Mouse (Mus musculus) intestine, postnatal 0 days (tissue): ENCODE measurements around the gene Fkbp4. TPM values are rescaled to one million over a fixed set of nuclear protein-coding genes. Genes with fewer than 3 reads are reported as not detected.
A peak's percentile ranks its signal among the peaks of the same experiment; 100 is the strongest.

Source experiments
- ATAC-seq: fragments of 200-750 bp; cut with Nextera tagmentation; 2 replicates; pipeline ENCODE4 v1.8.0; 2017; ENCODE audit warnings: mild to moderate bottlenecking, moderate TSS enrichment, moderate library complexity
- H3K27ac ChIP-seq: fragments of 300-500 bp; sonication (generic); 2 replicates; pipeline ENCODE4 v1.5.1; 2014; ENCODE audit warnings: mild to moderate bottlenecking, low read depth, low read length, moderate library complexity
- H3K27me3 ChIP-seq: fragments of 300-500 bp; sonication (generic); replicated peaks from 2 replicates; pipeline ENCODE4 v1.6.1; 2014; ENCODE audit warnings: low read length, mixed read lengths; ENCODE audit not compliant: control insufficient read depth, insufficient read depth
- H3K36me3 ChIP-seq: fragments of 300-500 bp; sonication (generic); 2 replicates; pipeline ENCODE4 v1.6.1; 2014; ENCODE audit warnings: mild to moderate bottlenecking, moderate library complexity; ENCODE audit not compliant: control insufficient read depth, insufficient read depth
- H3K4me1 ChIP-seq: fragments of 300-500 bp; sonication (generic); replicated peaks from 2 replicates; pipeline ENCODE4 v1.6.1; 2014; ENCODE audit warnings: antibody characterized with exemption, low read length, mixed read lengths; ENCODE audit not compliant: control insufficient read depth, insufficient read depth
- H3K4me2 ChIP-seq: fragments of 300-500 bp; sonication (generic); replicated peaks from 2 replicates; pipeline ENCODE4 v1.6.1; 2014; ENCODE audit warnings: low read depth, mild to moderate bottlenecking, moderate library complexity
- H3K4me3 ChIP-seq: fragments of 300-500 bp; sonication (generic); 2 replicates; pipeline ENCODE4 v1.5.1; 2014; ENCODE audit warnings: low read depth, low read length
- H3K9ac ChIP-seq: fragments of 300-500 bp; sonication (generic); 2 replicates; pipeline ENCODE4 v1.6.1; 2014; ENCODE audit warnings: mild to moderate bottlenecking, low read depth, low read length
- H3K9me3 ChIP-seq: fragments of 300-500 bp; sonication (generic); 2 replicates; pipeline ENCODE4 v1.6.1; 2016; ENCODE audit warnings: mixed run types; ENCODE audit not compliant: control insufficient read depth
- CTCF ChIP-seq: sonication (generic); IDR thresholded peaks from 2 replicates; pipeline ENCODE4 v1.5.1; 2016; ENCODE audit warnings: low read depth, mild to moderate bottlenecking, control low read depth, antibody characterized with exemption, moderate library complexity
- WGBS: fragments of 180-500 bp; shearing (Covaris S2); extraction: QIAGEN DNeasy Blood & Tissue Kit; methylation state at CpG from one replicate; pipeline ENCODE4 v1.1.7; 2014; 5-methylcytosine and 5-hydroxymethylcytosine counted together
- polyA plus RNA-seq: library from polyadenylated mRNA; unstranded; fragments of >200 nt; fragmentation: Nextera tagmentation; extraction: Ambion mirVana; gene quantifications from 2 replicates; pipeline ENCODE4 v1.2.1, GENCODE M21; 2015

Gene Fkbp4
- polyA plus RNA-seq, 1 experiment from 2014 or later, result 113 TPM

GRCm38 (mm10) chr6:128467298-128467697 lies 28.8 kb upstream of the Fkbp4 start:
- H3K36me3 ChIP-seq, result no peaks in the 10 kb centered on the region
- H3K9ac ChIP-seq, result no peak overlapping the region
- H3K4me2 ChIP-seq, result no peak overlapping the region
- no peaks in the 10 kb centered on the region for H3K4me1 ChIP-seq
- no peaks in the 10 kb centered on the region for H3K27me3 ChIP-seq
- 0 out of 2 replicates have a peak, but pooled peaks have one; percentile 37 for TF ChIP-seq CTCF
- no peak overlapping the region for H3K27ac ChIP-seq
- ATAC-seq, result no peak
- WGBS, result 55% methylated on average over 2 of the region's 2 CpGs
- no peak overlapping the region for H3K4me3 ChIP-seq
- no peaks in the 10 kb centered on the region for H3K9me3 ChIP-seq

GRCm38 (mm10) chr6:128466563-128466962 lies 28.1 kb upstream of the Fkbp4 start:
- Histone ChIP-seq H3K36me3 (no peaks in the 10 kb centered on the region), H3K4me1 (no peaks in the 10 kb centered on the region), H3K9ac (no peak overlapping the region), H3K4me3 (no peak overlapping the region), H3K9me3 (no peaks in the 10 kb centered on the region), H3K27ac (no peak overlapping the region), H3K27me3 (no peaks in the 10 kb centered on the region), H3K4me2 (no peak overlapping the region)
- TF ChIP-seq CTCF, result no peak
- WGBS, result 44% methylated on average over 3 of the region's 3 CpGs
- no peak for ATAC-seq

- no peak for TF ChIP-seq CTCF
- no peak overlapping the region for H3K9ac ChIP-seq
- H3K4me1 ChIP-seq, result no peaks in the 10 kb centered on the region
- 37% methylated on average over 6 of the region's 7 CpGs for WGBS
- H3K4me2 ChIP-seq, result no peak overlapping the region
- H3K36me3 ChIP-seq, result no peaks in the 10 kb centered on the region
- no peak for ATAC-seq
- H3K27ac ChIP-seq, result no peak overlapping the region
- H3K27me3 ChIP-seq, result no peaks in the 10 kb centered on the region
- no peak overlapping the region for H3K4me3 ChIP-seq
- H3K9me3 ChIP-seq, result no peaks in the 10 kb centered on the region
Measured at GRCm38 (mm10) chr6:128466043-128466442, 27.6 kb upstream of the Fkbp4 start.

DNA sequence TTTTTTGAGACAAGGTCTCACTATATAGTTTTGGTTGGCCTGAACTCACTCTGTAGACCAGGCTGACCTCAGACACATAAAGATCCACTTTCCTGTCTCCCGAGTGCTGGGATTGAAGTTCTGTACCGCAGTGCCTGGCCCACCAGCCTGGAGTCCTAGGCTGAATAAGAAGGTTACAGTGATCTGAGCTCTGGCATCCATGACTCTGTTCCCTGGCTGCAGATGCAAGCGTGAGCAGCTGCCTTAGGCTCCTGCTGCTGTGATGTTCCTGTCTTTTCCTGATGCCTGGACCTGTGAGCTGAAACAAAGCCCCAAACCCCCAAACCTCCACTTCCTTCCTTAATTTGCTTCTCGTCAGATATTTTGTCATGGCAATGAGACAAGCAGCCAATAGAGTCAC lies 26.5 kb upstream of the Fkbp4 start:
- 82% methylated on average over 4 of the region's 4 CpGs for WGBS
- H3K4me2 ChIP-seq, result no peak overlapping the region
- ATAC-seq, result no peak
- no peak overlapping the region for H3K27ac ChIP-seq
- no peak overlapping the region for H3K4me3 ChIP-seq
- TF ChIP-seq CTCF, result no peak
- no peaks in the 10 kb centered on the region for H3K27me3 ChIP-seq
- H3K9me3 ChIP-seq, result no peaks in the 10 kb centered on the region
- H3K36me3 ChIP-seq, result no peaks in the 10 kb centered on the region
- H3K9ac ChIP-seq, result no peak overlapping the region
- H3K4me1 ChIP-seq, result no peaks in the 10 kb centered on the region

- H3K27ac ChIP-seq, result no peak overlapping the region
- H3K4me3 ChIP-seq, result no peak overlapping the region
- no peaks in the 10 kb centered on the region for H3K4me1 ChIP-seq
- H3K36me3 ChIP-seq, result no peaks in the 10 kb centered on the region
- H3K9me3 ChIP-seq, result no peaks in the 10 kb centered on the region
- H3K4me2 ChIP-seq, result no peak overlapping the region
- TF ChIP-seq CTCF, result no peak
- no peak overlapping the region for H3K9ac ChIP-seq
- ATAC-seq, result no peak
- no peaks in the 10 kb centered on the region for H3K27me3 ChIP-seq
Measured at GRCm38 (mm10) chr6:128461606-128462005, 23.1 kb upstream of the Fkbp4 start.

DNA sequence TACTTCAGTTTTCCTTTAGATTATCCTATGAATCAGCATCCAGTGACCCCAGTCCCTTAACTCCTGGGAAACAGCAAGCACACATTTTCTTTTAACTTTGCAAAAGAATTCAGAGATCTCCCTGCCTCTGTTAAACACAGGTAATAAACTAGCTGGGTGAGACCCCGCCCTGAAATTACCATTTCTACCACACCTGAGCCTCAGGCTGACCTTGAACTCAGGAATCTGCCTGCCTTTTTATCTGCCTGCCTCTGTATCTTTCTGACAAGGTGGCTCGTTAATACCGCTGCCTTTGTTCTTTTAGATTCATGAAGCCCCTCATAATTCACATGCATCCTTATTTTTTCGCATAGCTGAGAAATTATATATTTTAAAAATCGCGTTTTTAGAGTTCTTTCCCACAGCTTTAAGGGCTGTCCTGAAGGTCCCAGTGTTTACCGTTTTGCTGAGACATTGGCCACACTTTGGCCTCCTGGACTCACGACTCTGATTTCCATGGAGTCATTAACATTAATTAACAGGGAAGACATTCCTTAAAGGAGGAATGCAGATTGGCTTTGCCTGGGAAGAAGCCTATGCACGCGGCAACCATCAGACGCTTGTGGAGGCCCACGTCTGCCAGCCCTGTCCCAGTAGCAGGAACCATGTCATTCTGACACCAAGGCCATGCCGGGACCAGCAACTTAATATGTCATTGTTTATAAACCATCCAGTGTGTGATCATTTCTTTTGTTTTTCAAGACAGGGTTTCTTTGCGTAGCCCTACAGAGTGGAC lies 22.4 kb upstream of the Fkbp4 start:
- Histone ChIP-seq H3K36me3 (no peaks in the 10 kb centered on the region), H3K9ac (no peak overlapping the region), H3K27ac (no peak overlapping the region), H3K4me2 (no peak overlapping the region), H3K4me3 (no peak overlapping the region), H3K27me3 (no peaks in the 10 kb centered on the region), H3K9me3 (no peaks in the 10 kb centered on the region), H3K4me1 (no peaks in the 10 kb centered on the region)
- ATAC-seq, result no peak
- 85% methylated on average over 14 of the region's 14 CpGs for WGBS
- TF ChIP-seq CTCF, result no peak
